Mouse (Mus musculus) layer of hippocampus, adult 8-10 months (tissue): ENCODE measurements at regions not wholly inside any gene's neighbourhood (a gene's known extent, or its start where the extent isn't known, plus 50 kb on each side); places are given as distances from the start of the nearest gene placed in this dataset.
"Not testable (repeated sequence)": the region's sequence is repeated elsewhere in the genome, so short reads cannot be mapped to it uniquely, and the experiment has no call there.

Source experiments
- DNase-seq, 2 experiments: peaks; one replicate each; pipeline ENCODE4 v3.0.0; 2022; ENCODE audit warnings: low spot score in 2 of 2

DNA sequence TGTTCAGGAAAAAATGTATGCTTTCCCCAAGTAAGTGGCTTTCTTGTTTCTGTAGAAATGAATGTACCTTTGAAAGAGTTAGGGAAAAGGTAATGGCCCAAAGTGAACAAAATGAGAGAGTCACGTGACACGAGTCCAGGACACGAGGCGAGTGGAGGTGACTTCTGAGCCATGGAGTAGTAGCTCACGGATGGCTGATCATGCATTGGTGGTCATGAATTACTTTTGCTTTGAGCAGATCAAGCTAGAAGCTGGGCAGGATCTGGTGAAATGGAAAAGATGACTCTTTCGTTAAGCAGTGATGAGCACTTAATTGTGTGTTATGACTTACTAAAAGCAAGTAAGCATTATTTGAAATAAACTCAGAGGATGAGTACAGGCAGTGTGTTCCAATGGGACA is 101.6 kb upstream of the Rpl34 start:
- DNase-seq = no peak

DNA sequence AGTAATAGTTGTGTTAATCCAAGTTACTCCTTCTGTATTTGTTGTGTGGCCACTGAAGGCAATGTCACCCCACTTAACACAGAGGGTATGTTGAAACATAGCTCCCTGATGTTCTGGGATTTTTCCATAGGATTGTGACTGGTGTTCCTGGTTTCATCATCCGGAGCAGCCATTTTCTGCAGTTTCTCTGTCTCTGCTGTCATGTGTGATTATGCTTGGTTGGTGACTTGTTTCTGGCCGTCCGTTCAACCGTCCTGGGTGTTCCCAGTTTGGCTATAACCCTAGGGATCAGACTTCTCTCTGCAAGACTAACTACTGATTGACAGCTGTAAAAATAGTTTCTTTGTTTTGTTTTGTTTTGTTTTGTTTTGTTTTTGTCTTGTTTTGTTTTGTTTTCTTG is 98.1 kb upstream of the Rpl34 start:
- no peak for DNase-seq

DNA sequence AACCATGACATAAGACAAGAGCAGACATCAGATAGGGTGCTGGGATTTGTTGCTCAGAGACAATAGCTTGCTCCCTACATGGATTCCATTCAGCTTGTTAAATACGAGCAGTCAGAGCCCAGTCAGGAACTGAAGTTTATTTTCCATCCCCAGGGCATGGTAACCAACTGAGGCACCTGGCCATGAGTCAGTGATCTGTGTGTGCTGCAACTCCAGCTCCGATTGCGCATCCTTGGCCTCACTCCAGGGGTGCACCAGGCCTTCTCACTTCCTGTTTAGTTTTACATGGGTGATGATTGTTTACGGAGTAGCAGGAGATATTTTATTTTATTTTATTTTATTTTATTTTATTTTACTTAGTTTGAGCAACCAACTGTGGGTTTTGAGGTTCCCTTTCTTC is 97.7 kb upstream of the Rpl34 start:
- no peak for DNase-seq

DNA sequence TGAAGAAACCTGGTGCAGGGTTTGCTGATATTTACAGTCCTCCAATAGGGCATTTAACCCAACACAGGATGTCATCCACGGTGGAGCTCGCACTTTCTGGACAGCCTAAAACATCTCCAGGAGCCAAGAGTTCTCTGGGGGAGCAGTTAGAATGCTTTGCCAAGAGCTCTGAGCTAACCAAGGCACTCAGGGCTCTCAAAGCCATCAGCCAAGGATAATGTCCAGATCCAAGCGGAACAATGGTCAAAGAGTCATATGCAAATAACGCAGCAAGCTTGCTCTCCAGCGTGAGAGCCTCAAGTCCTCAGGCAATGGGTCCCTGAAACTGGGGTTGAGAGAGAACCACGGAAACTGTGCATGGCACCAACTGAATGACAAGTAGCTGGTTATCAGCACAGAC is 96.8 kb upstream of the Rpl34 start:
- DNase-seq = no peak

DNA sequence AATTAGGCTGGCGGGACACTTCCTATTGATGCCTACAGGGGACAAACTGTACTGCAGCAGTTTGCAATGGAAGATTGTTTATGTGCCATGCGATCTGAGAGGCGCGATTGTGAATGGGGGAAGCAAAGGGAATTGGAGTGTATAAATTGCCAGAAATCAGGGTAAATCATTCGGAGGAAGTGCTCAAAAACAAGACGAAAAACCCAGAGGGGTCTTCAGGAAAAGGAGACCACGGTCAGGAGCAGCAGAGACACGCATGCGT is 89.6 kb upstream of the Rpl34 start:
- DNase-seq = no peak

DNA sequence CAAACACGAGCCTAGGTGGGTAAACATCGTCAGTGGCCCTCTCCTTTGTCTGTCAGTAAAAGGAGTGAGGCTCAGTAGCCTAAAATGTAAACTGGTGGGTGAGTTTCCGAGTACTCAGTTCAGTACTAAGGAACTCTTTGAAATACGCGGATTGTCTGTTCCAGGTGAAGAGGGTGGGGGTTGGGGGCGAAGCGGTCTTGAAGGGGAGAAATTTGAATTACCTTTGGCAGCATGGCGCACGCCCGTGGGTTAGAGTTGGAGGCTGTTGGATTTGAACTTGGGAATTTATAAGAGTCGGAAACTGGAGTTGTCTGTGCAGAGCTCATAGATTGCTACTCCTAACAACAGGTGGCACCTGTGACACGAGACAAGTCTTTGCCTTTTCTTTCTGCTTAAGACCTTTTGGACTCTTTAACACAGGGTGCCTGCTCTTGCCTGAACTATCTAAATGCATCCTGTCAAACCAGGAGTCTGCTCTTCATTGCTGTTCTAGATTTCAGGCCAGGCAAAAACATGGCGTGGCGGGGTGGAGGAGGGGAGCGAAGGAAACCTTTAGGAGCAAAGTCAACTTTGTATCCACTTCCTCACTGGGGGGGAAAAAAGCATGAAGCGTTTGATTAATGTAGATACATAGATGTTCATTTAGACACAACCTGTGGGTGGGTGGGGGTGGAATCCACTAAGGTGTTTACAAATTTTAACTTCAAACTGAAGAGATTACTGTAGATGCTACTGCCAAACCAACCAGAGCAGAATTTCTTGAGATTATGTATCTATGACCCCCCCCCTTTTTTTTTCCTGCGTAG is 89.0 kb upstream of the Rpl34 start:
- no peak for DNase-seq

DNA sequence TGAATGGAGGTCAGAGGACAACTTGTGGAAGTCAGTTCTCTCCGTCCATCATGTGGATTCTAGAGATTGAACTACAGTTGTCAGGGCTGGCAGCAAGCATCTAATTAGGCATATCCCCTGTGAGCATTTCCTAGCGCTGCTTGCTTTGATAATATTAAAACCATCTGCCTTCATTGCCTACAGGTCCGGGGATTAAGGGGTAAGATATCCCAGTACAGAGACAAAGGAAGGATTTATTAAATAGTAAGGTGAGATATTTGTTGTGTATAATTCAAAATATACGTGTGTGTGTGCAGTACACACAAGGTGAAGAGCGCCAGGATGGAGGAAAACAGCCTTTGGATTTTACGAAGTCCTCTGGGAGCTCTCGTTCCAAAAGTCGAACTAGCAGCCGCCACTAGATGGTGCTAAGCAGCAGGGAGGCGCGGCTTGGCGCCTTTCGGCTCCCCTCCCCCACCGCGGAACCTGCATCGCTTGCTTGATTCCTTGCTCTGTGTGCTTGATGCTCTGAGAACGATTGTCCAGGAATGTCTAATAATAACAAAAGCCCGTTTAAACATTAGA is 88.4 kb upstream of the Rpl34 start:
- DNase-seq = peak; percentile 60 to 86

DNA sequence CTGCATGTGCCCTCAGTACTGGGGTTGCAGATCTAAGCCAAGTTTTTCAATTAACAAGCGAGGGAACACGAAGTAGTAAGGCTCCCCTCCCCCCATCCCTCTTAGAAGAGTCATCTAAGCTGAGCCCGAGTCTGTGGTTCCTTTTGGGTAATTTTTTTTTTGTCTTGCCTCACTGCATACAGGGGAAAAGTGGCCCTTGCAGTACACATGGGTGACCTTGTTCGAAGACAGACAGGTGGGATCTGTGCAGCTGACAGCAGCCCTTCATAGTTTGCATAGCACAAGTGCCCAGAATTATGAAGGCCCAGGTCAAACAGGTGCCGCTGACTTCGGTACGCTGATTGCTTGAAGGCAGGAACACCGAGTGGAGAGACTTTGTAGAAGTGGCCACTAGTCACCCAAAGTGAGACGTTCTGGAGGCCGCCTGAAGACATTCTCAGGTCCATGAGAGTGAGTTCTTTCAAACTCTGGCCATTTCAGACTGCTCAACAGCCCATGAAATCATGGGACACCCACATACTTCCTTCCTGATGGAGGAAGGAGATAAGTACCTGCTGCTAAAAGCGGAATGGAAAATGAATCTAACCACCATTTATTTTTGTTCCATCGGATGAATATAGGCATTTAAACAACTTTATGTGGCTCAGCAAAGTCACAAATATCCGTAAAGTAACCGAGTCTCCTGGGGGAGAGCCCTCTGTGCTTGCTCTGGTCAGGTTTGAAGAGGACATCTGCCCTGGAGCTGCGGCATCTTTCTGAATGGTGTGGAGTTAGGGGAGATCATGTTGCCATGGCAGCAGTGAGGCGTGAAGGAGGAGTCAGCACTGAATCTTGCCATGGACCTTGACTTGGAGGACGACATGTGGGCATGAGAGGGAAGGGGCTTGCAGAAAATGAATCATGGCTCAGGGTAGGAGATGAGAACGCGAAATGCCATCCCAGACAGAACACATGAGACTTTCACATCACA is 79.8 kb upstream of the Rpl34 start:
- DNase-seq = no peak

DNA sequence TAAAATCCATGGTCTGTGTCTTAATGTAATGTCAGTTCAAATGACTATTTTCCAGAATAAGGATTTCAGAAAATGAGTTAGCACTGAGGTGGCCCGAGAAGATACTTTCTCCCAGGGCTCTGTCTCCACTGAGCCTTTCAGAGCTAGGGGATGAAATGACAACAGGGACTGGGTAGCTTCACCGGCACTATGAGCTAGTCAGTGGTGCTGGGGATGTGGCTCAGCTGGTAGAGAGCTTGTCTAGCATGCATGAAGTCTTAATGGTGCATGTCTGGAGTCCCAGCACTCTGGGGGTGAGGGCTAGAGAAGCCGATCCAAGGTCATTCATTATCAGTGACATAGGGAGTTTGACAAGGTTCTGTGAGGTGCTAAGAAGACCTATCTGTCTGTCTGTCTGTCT is 75.1 kb upstream of the Rpl34 start:
- no peak for DNase-seq

DNA sequence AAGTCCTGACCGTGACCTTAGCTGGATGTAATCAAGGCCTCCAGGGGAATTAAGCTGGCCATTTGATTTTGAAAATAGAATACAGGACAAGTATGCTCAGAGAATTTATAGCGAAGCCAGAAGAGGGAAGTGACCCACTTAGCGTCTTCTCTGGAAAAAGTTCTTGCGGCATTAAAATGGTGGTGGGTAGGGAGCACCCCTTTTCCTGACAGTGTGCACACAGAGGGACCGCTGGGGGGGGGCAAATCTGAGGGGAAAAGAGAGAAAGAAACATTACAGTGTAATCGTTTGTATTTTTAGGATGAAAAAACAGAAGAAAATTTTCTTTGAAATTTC is 74.1 kb upstream of the Rpl34 start:
- no peak for DNase-seq

DNA sequence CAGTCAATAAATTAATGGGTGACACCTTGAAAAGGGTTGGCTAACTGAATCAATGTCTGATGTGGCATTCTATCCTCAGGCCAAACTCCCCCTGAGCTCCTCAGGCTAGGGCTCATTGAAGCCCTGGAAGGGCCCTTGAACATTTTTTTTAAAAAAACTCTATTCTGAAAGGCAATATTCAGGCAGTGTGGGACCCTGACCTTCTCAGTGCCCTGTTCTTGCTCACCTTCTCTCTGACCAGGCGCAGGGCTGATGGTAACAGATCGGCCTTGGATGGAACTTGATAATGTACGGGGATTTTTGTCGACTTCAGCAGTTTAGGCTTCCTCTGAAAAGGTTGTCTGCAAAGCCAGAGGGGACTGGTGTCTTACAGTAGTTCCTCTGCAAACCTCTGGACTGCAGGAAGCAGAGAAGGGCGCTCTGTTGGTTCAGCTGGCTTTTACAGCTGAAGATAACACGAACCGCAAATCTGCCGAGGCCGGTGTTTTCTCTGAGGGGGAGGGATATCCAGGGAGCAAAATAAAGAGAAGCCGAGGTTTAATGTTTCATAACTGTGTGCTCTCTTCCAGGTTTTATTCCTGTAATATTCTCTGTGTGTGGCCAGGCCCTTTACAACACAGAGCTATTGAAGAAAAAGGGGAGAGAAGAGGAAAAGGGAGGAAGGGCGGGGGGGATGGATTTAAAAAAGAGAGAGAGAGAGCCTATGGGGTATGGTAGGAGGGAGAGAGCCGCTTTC is 73.6 kb upstream of the Rpl34 start:
- no peak for DNase-seq

DNA sequence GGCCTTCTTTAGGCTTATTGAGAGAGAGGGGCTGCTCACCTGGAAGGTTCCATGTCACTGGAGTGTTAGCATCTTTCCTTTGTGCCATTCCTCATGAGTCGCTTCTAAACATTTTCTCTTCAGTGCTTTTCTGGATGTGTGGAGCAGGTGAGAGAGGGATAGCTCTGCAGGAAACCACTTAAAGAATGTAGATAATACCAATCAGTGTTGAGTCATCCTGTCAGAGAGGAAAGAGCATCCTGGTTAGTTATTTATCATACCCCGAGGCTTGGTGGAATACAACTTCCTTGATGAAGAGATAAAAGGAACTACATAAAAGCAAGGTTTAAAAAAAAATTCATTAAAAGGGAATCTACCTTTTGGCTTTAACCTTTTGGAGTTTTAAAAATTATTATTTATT is 69.8 kb upstream of the Rpl34 start:
- DNase-seq = no peak

DNA sequence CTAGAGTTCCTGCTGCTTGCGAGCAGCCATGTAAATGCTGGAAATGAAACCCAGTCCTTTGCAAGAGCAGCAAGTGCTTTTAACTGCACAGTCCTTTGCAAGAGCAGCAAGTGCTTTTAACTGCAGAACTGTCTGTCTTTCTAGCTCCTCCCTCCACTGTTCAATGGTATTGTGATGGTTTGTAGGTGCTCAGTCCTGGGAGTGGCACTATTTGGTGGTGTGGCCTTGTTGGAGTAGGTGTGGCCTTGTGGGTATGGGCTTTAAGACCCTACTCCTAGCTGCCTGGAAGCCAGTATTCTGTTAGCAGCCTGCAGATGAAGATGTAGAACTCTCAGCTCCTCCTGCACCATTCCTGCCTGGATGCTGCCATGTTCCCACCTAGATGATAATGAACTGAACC is 67.8 kb upstream of the Rpl34 start:
- DNase-seq = not testable (repeated sequence)

DNA sequence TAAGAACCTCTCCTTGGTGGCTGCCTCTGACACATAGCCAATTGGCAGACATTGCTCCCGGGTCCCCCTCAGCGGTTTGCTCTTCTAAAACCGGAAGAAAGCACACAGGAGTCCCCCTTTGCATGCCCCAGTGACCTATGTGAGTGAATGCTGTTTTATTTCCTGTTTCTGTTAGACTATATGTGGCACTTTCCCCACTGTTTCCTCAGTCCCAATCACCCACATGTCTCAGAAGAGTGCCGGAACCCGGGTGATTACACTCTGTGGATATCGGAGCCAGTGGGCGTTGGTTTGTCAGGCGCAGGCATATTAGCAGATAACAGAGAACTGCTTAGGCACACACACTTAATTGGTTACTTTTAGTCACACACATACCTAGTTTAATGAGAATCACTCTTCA is 66.3 kb upstream of the Rpl34 start:
- DNase-seq = no peak

DNA sequence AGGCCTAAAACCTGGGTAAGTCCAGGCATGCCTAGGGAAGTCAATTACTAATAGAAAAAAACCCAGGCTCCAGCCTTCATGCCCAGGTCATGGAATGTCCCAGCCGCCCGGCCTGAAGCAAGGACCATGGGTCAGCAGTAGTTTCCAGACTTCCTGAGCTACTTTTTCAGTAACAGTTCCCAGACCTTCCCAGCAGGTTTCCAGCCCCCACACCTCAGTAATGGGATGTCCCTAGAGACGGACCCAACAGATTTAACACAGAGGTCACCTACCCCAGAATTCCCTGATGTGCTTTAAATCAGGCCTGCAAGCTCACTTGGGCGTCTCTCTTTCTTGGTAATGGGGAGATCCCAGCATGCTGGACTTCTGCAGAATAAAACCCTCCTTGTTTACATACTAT is 65.2 kb upstream of the Rpl34 start:
- no peak for DNase-seq

DNA sequence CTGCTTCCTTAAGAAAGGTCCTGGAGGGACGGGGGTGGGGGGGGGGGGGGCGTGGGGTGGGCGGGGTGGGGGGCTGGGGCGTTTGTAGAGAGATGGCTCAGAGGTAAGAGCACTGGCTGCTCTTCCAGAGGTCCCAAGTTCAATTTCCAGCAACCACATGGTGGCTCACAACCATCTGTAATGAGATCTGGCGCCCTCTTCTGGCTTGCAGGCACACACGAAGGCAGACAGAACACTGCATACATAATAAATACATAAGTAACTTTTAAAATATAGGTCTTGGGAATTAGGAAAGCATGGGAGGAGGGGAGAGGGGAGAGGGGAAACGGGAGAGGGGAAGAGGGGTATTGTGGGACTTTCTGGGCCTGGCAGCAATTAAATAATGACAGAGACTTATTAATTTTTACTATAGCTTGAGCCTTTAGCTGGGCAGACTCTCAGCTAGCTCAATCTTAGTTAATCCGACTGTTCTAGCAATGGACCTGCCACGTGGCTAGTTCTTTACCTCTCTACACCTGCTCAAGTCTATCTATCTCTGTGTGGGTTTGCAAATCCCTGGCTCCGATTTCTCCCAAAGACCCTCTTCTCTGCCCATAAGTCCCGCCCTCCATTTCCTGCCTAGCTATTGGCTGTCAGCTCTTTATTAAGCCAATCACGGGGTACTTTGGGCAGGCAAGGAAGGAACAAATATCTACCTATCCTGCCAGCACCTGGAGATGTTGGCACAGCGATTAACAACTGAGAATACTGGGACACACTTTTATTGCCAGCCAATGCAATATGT is 64.1 kb upstream of the Rpl34 start:
- DNase-seq = no peak

DNA sequence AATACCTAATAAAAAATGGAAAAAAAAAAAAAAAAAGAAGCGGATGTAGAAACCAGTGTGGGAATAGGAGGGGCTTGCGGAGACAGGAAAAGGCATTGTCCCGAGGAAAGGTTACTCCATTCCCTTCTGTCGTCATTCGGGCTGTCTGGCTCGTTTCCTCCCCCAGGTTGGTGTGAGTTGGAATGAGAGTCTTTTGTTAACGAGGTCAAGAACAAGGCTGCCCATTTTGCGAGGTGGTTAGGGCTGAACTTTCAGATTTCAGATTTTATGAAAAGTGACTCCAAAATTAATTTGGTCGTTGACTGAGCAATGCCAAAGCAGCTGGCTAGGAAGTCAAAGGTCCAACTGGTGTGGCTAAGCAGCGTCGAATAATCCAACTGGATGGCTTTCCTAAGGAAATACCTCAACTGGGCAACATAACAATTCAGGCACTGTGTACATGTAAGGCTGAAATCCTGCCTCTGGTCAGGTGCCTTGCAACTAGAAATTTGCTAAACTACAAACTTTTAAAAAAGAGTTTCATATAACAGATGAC is 50.6 kb upstream of the Rpl34 start:
- DNase-seq = no peak
